Mouse (Mus musculus) midbrain, embryonic 12.5 days (tissue): ENCODE results near the gene Onecut1. TPM values are rescaled to one million over a fixed set of nuclear protein-coding genes. Genes with fewer than 3 reads are reported as not detected.

Source experiments
- ATAC-seq: fragments of 200-750 bp; cut with Nextera tagmentation; 2 replicates; pipeline ENCODE4 v1.8.0; 2017; ENCODE audit warnings: low read depth, moderate TSS enrichment, moderate library complexity; ENCODE audit not compliant: low FRiP score
- H3K27ac ChIP-seq: fragments of 300-500 bp; sonication (generic); replicated peaks from 2 replicates; pipeline ENCODE4 v1.5.1; 2016; ENCODE audit warnings: mild to moderate bottlenecking
- H3K27me3 ChIP-seq: fragments of 300-500 bp; sonication (generic); 2 replicates; pipeline ENCODE4 v1.6.1; 2016; ENCODE audit warnings: mild to moderate bottlenecking
- H3K36me3 ChIP-seq: fragments of 300-500 bp; sonication (generic); 2 replicates; pipeline ENCODE4 v1.6.1; 2016
- H3K4me1 ChIP-seq: fragments of 300-500 bp; sonication (generic); 2 replicates; pipeline ENCODE4 v1.6.1; 2016
- H3K4me2 ChIP-seq: fragments of 300-500 bp; sonication (generic); replicated peaks from 2 replicates; pipeline ENCODE4 v1.6.1; 2016; ENCODE audit warnings: mild to moderate bottlenecking, moderate library complexity
- H3K4me3 ChIP-seq: fragments of 300-500 bp; sonication (generic); 2 replicates; pipeline ENCODE4 v1.5.1; 2016; ENCODE audit warnings: mild to moderate bottlenecking
- H3K9ac ChIP-seq: fragments of 300-500 bp; sonication (generic); replicated peaks from 2 replicates; pipeline ENCODE4 v1.6.1; 2016; ENCODE audit warnings: mild to moderate bottlenecking, moderate library complexity
- H3K9me3 ChIP-seq: fragments of 300-500 bp; sonication (generic); 2 replicates; pipeline ENCODE4 v1.6.1; 2016; ENCODE audit warnings: mild to moderate bottlenecking
- WGBS: fragments of 180-500 bp; shearing (Covaris S2); methylation state at CpG from one replicate; pipeline ENCODE4 v1.1.7; 2016; 5-methylcytosine and 5-hydroxymethylcytosine counted together
- polyA plus RNA-seq: library from polyadenylated mRNA; unstranded; fragments of >200 nt; fragmentation: Nextera tagmentation; extraction: Ambion mirVana; gene quantifications from 2 replicates; pipeline ENCODE4 v1.2.1, GENCODE M21; 2016

Onecut1 gene
- 16.4 and 18.0 TPM in 2 replicates for polyA plus RNA-seq

DNA sequence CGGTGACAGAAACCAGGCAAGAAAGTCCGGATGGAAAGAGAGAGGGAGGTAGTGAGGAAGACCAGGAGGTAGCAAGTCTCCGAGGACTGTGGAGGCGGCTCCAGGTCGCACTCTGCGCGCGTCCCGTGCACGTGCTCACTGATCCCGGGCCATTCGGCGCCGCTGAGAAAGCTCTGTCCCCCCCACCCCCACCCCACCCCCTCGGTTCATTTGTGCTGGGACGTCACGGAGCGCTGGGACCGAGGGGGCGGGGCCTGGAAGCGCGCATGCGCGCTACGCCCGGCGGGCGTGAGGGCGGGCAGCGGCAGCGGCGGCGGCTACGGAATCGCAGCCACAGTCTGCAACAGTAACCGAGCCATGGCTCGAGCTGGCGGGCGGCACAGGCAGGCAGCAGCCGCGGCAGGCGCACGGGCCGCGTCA lies at the start of gene Onecut1:
Gene Onecut1, plus strand, starts transcription at position 361 of the 420 bp plus-strand sequence.
- no peaks in the 10 kb centered on the region for H3K36me3 ChIP-seq
- peaks cover 96% of the 10 kb centered on the region for H3K27me3 ChIP-seq
- peak within 1 kb of the TSS; percentile 86 for H3K4me2 ChIP-seq
- peak; percentile 73 for ATAC-seq
- peak within 1 kb of the TSS; percentile 77 for H3K9ac ChIP-seq
- peak within 1 kb of the TSS; percentile 87 for H3K27ac ChIP-seq
- peak within 1 kb of the TSS; percentile 61 for H3K4me3 ChIP-seq
- no peaks in the 10 kb centered on the region for H3K9me3 ChIP-seq
- WGBS = 0% methylated on average over 43 of the region's 45 CpGs
- H3K4me1 ChIP-seq = peaks cover 33% of the 10 kb centered on the region

DNA sequence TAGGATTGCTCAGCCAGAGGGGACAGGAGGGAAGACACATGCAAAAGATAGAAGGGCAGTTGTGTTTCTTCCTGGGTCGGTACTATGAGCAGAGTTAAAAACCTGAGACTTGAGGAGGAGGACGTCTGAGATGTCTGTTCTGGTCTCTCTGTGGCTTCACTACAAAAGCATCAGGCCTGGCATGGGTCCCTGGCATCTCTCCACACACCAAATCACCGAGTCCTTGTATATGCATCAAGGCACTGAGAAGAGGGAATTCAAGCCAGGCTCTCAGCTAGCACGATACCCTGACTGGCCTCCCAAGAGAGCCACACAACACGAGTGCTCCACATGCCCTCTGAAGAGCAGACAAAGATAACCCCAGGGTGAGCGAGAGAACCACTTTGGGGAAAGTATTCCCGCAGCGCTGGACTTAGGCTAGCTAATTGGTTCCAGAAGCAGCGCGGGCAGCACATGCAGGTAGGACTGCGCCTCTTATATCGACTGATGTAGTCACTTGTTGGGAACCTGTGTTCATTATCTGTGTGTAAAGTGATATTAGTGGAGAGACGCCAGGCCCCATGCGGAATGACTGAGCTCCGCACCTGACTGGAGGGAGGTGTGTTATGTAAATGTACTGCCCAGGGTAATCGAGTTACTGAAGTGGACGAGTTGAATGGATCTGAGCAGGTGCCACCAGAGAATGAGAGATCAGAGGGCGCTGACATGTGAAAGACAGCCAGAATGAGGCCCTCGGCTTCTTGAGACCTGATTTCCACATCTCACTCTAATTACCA lies 41.8 kb upstream of the Onecut1 start:
- no peak overlapping the region for H3K27ac ChIP-seq
- no peaks in the 10 kb centered on the region for H3K36me3 ChIP-seq
- 53% methylated on average over 19 of the region's 19 CpGs for WGBS
- H3K27me3 ChIP-seq = no peaks in the 10 kb centered on the region
- H3K4me3 ChIP-seq = no peak overlapping the region
- no peak overlapping the region for H3K4me2 ChIP-seq
- no peak overlapping the region for H3K9ac ChIP-seq
- peaks cover 8% of the 10 kb centered on the region; the same call in 1 of the 2 replicates for H3K4me1 ChIP-seq
- ATAC-seq = no peak
- no peaks in the 10 kb centered on the region for H3K9me3 ChIP-seq

DNA sequence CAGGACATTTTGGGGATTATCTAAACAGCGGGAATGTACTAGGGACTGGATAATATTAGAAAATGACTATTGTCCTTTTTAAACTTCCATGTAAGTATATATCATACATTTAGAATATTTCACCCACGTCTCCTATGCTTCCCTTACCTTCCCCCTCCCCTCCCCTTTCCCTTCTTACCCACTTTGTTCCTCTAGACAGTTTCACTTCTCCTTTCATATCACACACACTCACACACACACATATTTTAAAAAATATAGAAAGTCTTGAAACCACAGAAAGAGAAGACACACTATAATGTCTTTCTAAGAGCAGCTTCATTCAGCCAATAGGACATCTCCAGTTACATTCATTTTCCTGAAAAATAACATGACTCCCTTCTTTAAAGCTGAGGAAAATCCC lies 36.6 kb upstream of the Onecut1 start:
- Histone ChIP-seq H3K4me2 (no peak overlapping the region), H3K4me3 (no peak overlapping the region), H3K27me3 (no peaks in the 10 kb centered on the region), H3K4me1 (0 out of 2 replicates have a peak, but pooled peaks cover 2% of the 10 kb centered on the region), H3K27ac (no peak overlapping the region), H3K9me3 (no peaks in the 10 kb centered on the region), H3K36me3 (no peaks in the 10 kb centered on the region), H3K9ac (no peak overlapping the region)
- 90% methylated on average over 2 of the region's 2 CpGs for WGBS
- no peak for ATAC-seq

DNA sequence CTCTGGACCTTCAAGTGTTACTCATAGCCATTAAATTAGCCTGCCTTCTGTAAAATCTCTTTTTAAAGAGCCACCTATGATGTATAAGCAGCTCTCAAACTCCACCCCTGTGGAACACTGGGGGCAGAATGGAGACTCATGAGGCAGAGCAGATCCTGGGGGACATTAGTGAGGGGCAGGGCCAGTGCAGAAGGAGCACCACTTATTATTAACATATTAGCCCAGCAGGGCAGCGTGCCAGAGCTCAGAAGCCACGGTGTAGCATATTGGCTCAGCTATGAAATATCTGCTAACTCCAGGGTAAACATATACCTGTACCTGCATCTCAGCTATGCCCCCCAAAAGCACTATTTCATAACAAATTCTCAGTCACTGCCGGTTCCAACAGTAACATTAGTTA lies 32.5 kb upstream of the Onecut1 start:
- H3K4me1 ChIP-seq = no peaks in the 10 kb centered on the region
- H3K27me3 ChIP-seq = no peaks in the 10 kb centered on the region
- no peak overlapping the region for H3K27ac ChIP-seq
- 75% methylated on average over 3 of the region's 3 CpGs for WGBS
- no peaks in the 10 kb centered on the region for H3K36me3 ChIP-seq
- H3K9ac ChIP-seq = no peak overlapping the region
- H3K4me3 ChIP-seq = no peak overlapping the region
- H3K4me2 ChIP-seq = no peak overlapping the region
- no peak for ATAC-seq
- no peaks in the 10 kb centered on the region for H3K9me3 ChIP-seq

DNA sequence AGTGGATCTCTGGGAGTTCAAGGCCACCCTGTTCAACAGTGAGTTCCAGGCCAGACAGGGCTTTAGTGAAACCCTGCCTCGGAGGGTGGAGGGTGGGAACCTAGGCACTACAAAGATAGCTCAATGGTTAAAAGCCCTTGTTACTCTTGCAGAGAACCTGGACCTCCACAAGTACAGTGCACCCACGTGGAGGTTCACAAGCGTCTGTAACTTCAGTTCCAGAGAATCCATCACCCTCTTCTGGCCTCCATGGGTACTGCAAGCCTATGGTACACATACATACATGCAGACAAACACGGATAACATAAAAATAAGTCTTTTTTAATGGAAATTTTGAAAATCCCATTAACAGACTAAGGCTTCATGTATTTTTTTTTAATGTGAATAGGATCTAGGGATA lies 18.8 kb upstream of the Onecut1 start:
- 94% methylated on average over 4 of the region's 4 CpGs for WGBS
- Histone ChIP-seq H3K9ac (no peak overlapping the region), H3K9me3 (no peaks in the 10 kb centered on the region)

DNA sequence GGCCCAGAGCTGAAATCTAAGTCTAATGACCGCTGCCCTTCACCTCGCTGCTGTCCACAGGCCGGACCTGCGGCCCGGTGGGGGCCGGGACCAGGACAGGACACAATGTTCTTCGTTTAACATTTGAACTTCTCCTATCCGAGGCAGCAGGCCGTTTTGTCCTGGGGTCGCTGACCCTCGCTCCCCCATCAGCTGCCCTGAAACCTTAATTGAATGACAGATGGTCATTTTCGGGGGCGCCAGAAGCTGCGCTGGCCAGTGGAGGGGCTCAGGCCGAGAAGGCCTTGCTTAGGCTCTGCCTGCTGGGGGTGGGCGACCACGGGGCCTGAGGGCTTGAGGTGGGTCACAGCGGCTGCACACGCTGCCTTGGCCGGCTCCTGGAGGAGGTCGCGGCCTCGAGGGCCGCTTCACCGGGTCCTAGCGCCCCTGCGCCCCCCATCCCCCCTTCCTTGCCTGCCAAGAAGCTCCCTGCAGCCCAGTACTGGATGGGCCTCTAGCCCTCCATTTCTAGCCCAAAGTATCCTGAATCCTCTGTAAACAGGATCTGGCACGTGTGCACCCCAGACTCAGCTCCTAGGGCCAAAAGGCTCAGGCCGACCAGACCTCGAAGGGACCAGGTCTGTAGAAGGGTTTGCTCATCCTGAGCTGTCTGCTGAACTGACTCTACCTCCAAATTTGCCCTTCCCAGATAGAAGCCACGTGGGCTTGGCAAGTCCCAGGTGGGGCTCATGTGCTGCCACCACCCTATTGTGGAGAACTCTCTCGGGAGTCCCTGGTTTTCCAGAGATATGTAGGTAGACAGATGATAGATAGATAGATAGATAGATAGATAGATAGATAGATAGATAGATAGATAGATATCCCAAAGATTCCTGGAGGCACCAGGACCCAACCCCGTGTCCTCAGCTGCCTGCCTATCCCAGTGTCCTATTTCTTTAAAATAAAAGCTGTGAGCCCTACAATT lies 14.6 kb upstream of the Onecut1 start:
- Histone ChIP-seq H3K4me1 (peaks cover 24% of the 10 kb centered on the region), H3K9ac (no peak overlapping the region), H3K27ac (peak overlapping the region; percentile 68), H3K4me3 (peak overlapping the region; percentile 12; the same call in 1 of the 2 replicates), H3K9me3 (no peaks in the 10 kb centered on the region), H3K36me3 (no peaks in the 10 kb centered on the region), H3K27me3 (peaks cover 69% of the 10 kb centered on the region), H3K4me2 (peak overlapping the region; percentile 28)
- WGBS = 1% methylated on average over 31 of the region's 33 CpGs
- peak; percentile 25; the same call in 1 of the 2 replicates for ATAC-seq

More for the DNA sequence above, 18.8 kb upstream of the Onecut1 start:
- Histone ChIP-seq H3K36me3 (no peaks in the 10 kb centered on the region), H3K4me1 (peaks cover 9% of the 10 kb centered on the region), H3K4me3 (no peak overlapping the region), H3K27me3 (peaks cover 29% of the 10 kb centered on the region), H3K27ac (no peak overlapping the region), H3K4me2 (no peak overlapping the region)
- ATAC-seq = no peak

DNA sequence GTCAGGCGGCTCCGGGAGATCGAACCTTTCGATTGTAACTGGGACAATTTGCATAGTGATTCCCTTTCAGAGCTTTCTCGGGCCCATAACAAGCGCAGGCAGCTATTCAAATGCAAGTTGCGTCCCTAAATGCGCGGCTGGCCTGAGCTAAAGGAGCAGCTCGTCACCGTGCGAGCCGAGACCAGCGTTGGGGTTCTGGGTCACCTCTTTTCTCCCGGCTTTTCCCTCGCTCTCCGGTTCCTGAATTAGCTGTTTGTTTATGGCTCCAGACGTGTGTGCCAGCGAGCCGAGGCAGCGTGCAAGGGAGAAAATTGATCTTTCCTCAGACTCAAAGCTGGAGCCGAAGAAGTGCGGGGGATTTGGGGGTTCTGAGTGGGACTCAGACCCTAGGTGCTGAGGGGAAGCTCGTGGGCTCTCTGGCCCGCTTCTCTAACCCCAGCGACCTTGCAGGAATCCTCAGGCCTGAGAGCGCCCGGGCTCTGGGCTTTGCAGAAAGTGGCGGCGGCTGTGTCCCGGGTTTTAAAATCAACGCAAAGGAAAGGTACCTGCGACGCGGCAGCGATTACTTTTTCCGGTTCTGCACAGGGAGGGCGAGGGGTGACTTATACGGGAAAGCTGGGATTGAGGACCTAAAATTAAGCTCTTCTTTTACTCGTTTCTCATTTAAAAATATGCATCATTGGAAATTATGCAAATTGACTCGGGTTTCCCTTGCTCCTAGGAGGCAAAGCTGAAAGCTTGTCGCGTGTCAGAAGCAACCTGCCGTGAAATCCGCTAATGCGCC lies 13.1 kb upstream of the Onecut1 start:
- peak overlapping the region; percentile 65 for H3K9ac ChIP-seq

DNA sequence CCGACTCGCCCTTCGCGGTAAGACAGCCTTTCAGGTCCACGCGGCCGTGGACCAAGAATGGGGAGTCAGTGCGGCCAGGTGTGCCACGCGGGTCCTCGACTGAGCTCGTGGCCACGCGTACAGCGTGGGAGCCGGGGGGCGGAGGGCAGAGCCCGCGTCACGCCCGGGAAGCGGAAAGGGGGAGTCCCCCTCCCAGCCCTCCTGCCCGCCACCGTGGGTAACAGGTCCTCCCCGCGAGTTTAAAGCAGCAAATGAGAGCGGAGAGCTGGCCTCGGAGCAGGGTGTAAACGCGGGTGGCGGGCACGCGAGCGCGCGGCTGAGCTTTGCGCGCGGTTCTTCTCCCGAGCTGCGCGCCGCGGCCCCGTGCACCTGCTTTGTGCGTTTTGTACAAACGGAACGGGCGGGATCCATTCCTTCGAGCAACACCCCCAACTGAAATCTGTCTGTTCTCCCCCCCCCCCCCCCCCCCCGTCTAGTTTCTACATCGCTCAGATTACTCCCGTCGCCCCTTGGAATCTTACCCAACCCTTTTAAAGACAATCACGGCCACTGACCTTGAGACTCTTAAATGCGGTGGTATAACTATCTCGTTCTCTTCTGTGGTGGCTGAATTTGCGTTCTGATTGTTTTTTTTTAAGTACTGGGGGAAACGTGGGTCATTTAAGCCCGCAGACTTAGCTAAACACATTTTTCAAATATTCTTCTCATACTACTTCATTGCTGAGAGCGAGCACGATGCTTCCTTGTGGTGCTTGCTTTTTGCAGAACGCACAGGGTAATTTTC lies 12.3 kb upstream of the Onecut1 start:
- Histone ChIP-seq H3K36me3 (no peaks in the 10 kb centered on the region), H3K4me1 (peaks cover 24% of the 10 kb centered on the region), H3K4me2 (peak overlapping the region; percentile 92), H3K9me3 (no peaks in the 10 kb centered on the region), H3K4me3 (peak overlapping the region; percentile 53), H3K9ac (peak overlapping the region; percentile 65), H3K27ac (peak overlapping the region; percentile 85), H3K27me3 (peaks cover 91% of the 10 kb centered on the region)
- WGBS = under 1% methylated on average over 58 of the region's 63 CpGs
- peak; percentile 25; the same call in 1 of the 2 replicates for ATAC-seq

More for the DNA sequence above, 13.1 kb upstream of the Onecut1 start:
- ATAC-seq = no peak
- Histone ChIP-seq H3K9me3 (no peaks in the 10 kb centered on the region), H3K27ac (peak overlapping the region; percentile 85), H3K4me3 (peak overlapping the region; percentile 53), H3K4me1 (peaks cover 24% of the 10 kb centered on the region), H3K4me2 (peak overlapping the region; percentile 92), H3K27me3 (peaks cover 84% of the 10 kb centered on the region), H3K36me3 (no peaks in the 10 kb centered on the region)
- under 1% methylated on average over 46 of the region's 46 CpGs for WGBS

DNA sequence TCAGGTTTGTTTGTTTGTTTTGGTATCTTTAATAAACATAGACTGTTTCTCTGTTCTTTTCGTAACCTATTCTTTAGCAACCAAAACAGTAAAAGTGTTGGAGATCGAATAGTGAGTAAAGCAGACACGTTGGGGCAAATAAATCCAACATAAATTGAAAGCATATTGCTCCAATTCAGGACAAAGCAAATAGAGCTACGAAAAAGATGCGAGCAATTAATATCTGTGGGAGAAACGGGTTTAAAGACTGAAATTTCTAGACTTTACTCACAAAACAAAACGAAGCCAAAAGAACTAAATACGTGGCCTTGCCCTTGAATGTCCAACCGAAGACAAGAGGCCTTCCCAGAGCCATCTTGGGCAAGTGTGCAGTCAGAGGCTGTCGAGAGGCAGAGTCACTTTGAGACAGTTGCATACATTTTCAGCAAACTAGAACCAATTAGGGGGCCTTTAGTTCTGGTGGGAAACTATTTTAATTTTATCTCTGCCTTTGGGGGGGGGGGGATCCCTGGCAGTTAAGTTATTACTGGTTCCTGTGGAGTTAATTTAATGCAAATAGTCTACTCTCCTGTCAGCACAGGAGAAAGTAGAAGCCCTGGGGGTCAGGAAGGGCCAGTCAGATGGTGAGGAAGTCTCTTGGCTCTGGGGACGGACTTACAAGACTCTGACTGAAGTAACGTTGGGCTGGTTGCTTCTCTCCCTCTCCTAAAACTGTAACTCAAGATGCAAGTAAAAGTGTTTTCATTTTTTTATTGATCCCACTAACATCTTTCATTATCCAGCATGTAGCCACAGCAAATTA lies 11.5 kb upstream of the Onecut1 start:
- H3K4me3 ChIP-seq = peak overlapping the region; percentile 53
- peaks cover 94% of the 10 kb centered on the region for H3K27me3 ChIP-seq
- H3K4me1 ChIP-seq = peaks cover 24% of the 10 kb centered on the region
- H3K9ac ChIP-seq = no peak overlapping the region
- no peak for ATAC-seq
- no peaks in the 10 kb centered on the region for H3K9me3 ChIP-seq
- peak overlapping the region; percentile 92 for H3K4me2 ChIP-seq
- H3K36me3 ChIP-seq = no peaks in the 10 kb centered on the region
- 4% methylated on average over 12 of the region's 12 CpGs for WGBS
- H3K27ac ChIP-seq = peak overlapping the region; percentile 85

DNA sequence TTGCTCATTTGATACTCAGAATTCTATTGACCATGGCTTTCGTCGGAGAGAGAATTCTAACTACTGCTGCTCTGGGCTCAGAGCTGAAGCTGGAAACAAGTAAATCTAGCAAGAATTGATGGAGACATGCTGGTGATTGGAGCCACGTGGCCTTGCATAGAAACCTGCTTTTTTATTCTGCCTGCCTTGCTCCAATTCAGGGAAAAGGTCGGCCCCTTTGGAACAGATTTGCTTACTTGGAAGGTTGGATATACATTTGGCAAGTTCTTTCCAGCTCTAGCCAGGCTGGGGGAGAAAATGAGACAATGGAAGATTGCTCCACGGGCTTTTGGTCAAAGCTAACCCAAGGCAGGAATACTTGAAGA lies 11.0 kb upstream of the Onecut1 start:
- 0 out of 2 replicates have a peak overlapping the region, but pooled peaks have one; percentile 26 for H3K27ac ChIP-seq
- 4% methylated on average over 5 of the region's 5 CpGs for WGBS
- no peak for ATAC-seq
- H3K27me3 ChIP-seq = peaks cover 97% of the 10 kb centered on the region
- peaks cover 24% of the 10 kb centered on the region for H3K4me1 ChIP-seq
- no peaks in the 10 kb centered on the region for H3K36me3 ChIP-seq
- no peaks in the 10 kb centered on the region for H3K9me3 ChIP-seq
- no peak overlapping the region for H3K9ac ChIP-seq
- H3K4me3 ChIP-seq = peak overlapping the region; percentile 17; the same call in 1 of the 2 replicates
- H3K4me2 ChIP-seq = peak overlapping the region; percentile 92
